Mouse (Mus musculus) urinary bladder, postnatal 14 days (tissue): ENCODE data around the gene Ogfod1.

Source experiments
- DNase-seq: peaks from one replicate; pipeline ENCODE4 v3.0.0; 2021; ENCODE audit warnings: low spot score

Gene Ogfod1

GRCm38 (mm10) chr8:94068793-94069192, 31.8 kb downstream of the Ogfod1 start:
- DNase-seq, result no peak

- no peak for DNase-seq
These were observed 39.6 kb downstream of the Ogfod1 start for GRCm38 (mm10) chr8:94076461-94077192.

DNA sequence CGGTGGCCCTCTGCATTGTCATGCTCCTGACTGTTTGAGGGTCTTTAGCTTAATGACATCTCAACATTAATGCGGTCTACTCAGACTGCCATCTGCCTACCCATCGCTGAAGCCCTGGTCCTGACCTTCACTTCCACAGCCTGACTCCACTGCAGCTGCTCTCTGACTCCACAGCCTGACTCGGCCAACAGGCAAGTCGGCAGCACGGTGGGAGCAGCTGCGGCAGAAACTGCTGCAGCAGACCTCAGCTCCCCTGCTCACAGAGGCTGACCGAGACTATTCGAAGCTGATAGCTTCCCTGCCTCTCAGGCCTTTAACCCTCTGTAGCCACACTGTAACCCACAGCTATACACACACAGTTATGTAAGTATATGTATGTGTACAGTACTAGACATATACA, 51.0 kb downstream of the Ogfod1 start:
- DNase-seq, result no peak

DNA sequence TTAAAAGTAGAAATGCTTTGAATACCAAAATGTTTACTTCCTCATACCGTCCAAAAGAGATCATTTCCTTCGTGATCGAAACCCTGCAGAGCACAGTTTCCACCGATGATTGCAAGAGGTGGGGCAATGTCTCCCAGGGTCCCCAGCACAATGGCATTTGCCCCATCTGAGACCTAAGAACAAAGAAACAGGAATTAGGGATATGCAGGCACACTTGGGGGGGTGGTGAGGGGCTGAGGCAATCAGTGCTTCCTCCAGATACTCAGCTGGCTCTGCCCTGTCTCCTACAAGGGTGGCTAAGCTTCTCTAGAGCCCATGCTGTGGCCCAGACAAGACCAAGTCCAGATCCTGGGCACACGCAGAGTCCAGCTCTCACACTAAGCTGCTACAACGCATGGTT, 52.7 kb downstream of the Ogfod1 start:
- DNase-seq, result no peak

- no peak for DNase-seq
These were observed 55.9 kb downstream of the Ogfod1 start for GRCm38 (mm10) chr8:94092848-94093247.

GRCm38 (mm10) chr8:94094281-94094680, 57.3 kb downstream of the Ogfod1 start:
- DNase-seq, result no peak

GRCm38 (mm10) chr8:94098081-94098974, 61.3 kb downstream of the Ogfod1 start, which contains the start of gene Bbs2:
Gene Bbs2 (minus strand): TSS chr8:94098928.
- DNase-seq, result peak; percentile 100

- no peak for DNase-seq
These were observed 62.0 kb downstream of the Ogfod1 start for GRCm38 (mm10) chr8:94098996-94099395.

DNA sequence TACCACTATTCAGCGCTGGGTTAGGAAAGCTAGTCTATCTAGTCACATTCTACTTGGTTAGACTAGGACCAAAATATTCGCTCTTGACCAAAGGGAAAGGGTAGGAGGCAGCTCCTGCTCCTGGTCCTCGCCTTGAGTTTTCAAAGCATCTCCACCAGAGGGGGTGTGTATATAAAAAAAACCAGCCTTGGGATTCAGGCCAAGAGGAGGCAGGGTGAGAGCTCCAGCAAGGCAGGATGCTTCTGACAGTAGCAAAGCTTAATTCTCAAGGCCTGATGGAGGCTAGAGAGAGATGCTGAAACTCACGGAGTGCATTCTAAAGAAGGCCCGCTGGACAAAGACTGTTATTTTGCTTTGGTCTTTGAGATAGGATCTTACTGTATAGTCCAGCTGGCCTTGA, 67.1 kb downstream of the Ogfod1 start:
- DNase-seq, result no peak

GRCm38 (mm10) chr8:94107871-94108270, 70.9 kb downstream of the Ogfod1 start:
- DNase-seq, result peak; percentile 15

DNA sequence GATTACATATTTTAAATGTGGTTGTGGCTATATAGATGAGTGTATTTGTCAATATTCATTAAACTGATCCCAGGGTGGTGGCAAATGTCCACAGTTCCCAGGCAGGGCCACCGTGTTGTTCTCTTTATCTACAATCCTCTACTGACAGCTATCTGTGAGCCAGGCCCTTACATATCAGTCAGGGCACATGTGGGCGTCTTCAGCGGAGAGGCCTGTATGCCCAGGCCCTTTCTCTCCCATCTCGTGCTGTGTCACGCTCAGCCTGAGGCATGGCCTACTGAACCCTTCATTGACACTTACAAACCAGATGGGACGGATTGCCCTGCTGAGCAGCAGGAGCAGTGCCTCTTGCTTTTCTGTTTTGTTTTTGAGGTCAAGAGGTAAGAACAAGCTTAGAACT, 72.4 kb downstream of the Ogfod1 start:
- DNase-seq, result no peak

GRCm38 (mm10) chr8:94109835-94110234, 72.8 kb downstream of the Ogfod1 start:
- no peak for DNase-seq

- no peak for DNase-seq
These were observed 73.7 kb downstream of the Ogfod1 start for GRCm38 (mm10) chr8:94110526-94111177.

- no peak for DNase-seq
These were observed 76.4 kb downstream of the Ogfod1 start for GRCm38 (mm10) chr8:94113435-94113834.

GRCm38 (mm10) chr8:94113972-94114371, 77.0 kb downstream of the Ogfod1 start:
- DNase-seq, result no peak
